Mouse (Mus musculus) intestine, postnatal 0 days (tissue): ENCODE measurements at regions not wholly inside any gene's neighbourhood (a gene's known extent, or its start where the extent isn't known, plus 50 kb on each side); places are given as distances from the start of the nearest gene placed in this dataset.

ENCODE experiments used
- ATAC-seq: fragments of 200-750 bp; cut with Nextera tagmentation; 2 replicates; pipeline ENCODE4 v1.8.0; 2017; ENCODE audit warnings: mild to moderate bottlenecking, moderate TSS enrichment, moderate library complexity
- H3K27ac ChIP-seq: fragments of 300-500 bp; sonication (generic); 2 replicates; pipeline ENCODE4 v1.5.1; 2014; ENCODE audit warnings: mild to moderate bottlenecking, low read depth, low read length, moderate library complexity
- H3K27me3 ChIP-seq: fragments of 300-500 bp; sonication (generic); replicated peaks from 2 replicates; pipeline ENCODE4 v1.6.1; 2014; ENCODE audit warnings: low read length, mixed read lengths; ENCODE audit not compliant: control insufficient read depth, insufficient read depth
- H3K36me3 ChIP-seq: fragments of 300-500 bp; sonication (generic); 2 replicates; pipeline ENCODE4 v1.6.1; 2014; ENCODE audit warnings: mild to moderate bottlenecking, moderate library complexity; ENCODE audit not compliant: control insufficient read depth, insufficient read depth
- H3K4me1 ChIP-seq: fragments of 300-500 bp; sonication (generic); replicated peaks from 2 replicates; pipeline ENCODE4 v1.6.1; 2014; ENCODE audit warnings: antibody characterized with exemption, low read length, mixed read lengths; ENCODE audit not compliant: control insufficient read depth, insufficient read depth
- H3K4me2 ChIP-seq: fragments of 300-500 bp; sonication (generic); replicated peaks from 2 replicates; pipeline ENCODE4 v1.6.1; 2014; ENCODE audit warnings: low read depth, mild to moderate bottlenecking, moderate library complexity
- H3K4me3 ChIP-seq: fragments of 300-500 bp; sonication (generic); 2 replicates; pipeline ENCODE4 v1.5.1; 2014; ENCODE audit warnings: low read depth, low read length
- H3K9ac ChIP-seq: fragments of 300-500 bp; sonication (generic); 2 replicates; pipeline ENCODE4 v1.6.1; 2014; ENCODE audit warnings: mild to moderate bottlenecking, low read depth, low read length
- H3K9me3 ChIP-seq: fragments of 300-500 bp; sonication (generic); 2 replicates; pipeline ENCODE4 v1.6.1; 2016; ENCODE audit warnings: mixed run types; ENCODE audit not compliant: control insufficient read depth
- CTCF ChIP-seq: sonication (generic); IDR thresholded peaks from 2 replicates; pipeline ENCODE4 v1.5.1; 2016; ENCODE audit warnings: low read depth, mild to moderate bottlenecking, control low read depth, antibody characterized with exemption, moderate library complexity
- WGBS: fragments of 180-500 bp; shearing (Covaris S2); extraction: QIAGEN DNeasy Blood & Tissue Kit; methylation state at CpG from one replicate; pipeline ENCODE4 v1.1.7; 2014; 5-methylcytosine and 5-hydroxymethylcytosine counted together

GRCm38 (mm10) chr10:92511769-92512168 lies 210.5 kb downstream of the Nedd1 start:
- no peak overlapping the region for H3K9ac ChIP-seq
- no peak overlapping the region for H3K27ac ChIP-seq
- no peaks in the 10 kb centered on the region for H3K9me3 ChIP-seq
- H3K4me2 ChIP-seq = no peak overlapping the region
- no peak for TF ChIP-seq CTCF
- no peaks in the 10 kb centered on the region for H3K27me3 ChIP-seq
- no peaks in the 10 kb centered on the region for H3K4me1 ChIP-seq
- no peaks in the 10 kb centered on the region for H3K36me3 ChIP-seq
- ATAC-seq = no peak
- WGBS = 72% methylated on average over 7 of the region's 7 CpGs
- H3K4me3 ChIP-seq = no peak overlapping the region

- H3K4me3 ChIP-seq = no peak overlapping the region
- no peak for TF ChIP-seq CTCF
- no peaks in the 10 kb centered on the region for H3K4me1 ChIP-seq
- no peaks in the 10 kb centered on the region for H3K9me3 ChIP-seq
- no peak overlapping the region for H3K27ac ChIP-seq
- H3K9ac ChIP-seq = no peak overlapping the region
- no peaks in the 10 kb centered on the region for H3K36me3 ChIP-seq
- no peaks in the 10 kb centered on the region for H3K27me3 ChIP-seq
- WGBS = 70% methylated on average over 2 of the region's 2 CpGs
- no peak overlapping the region for H3K4me2 ChIP-seq
- ATAC-seq = no peak
Observed at GRCm38 (mm10) chr10:92510677-92511076, 211.5 kb downstream of the Nedd1 start.

GRCm38 (mm10) chr10:92504271-92504670 lies 217.9 kb downstream of the Nedd1 start:
- no peaks in the 10 kb centered on the region for H3K9me3 ChIP-seq
- 78% methylated on average over 1 of the region's 1 CpGs for WGBS
- no peaks in the 10 kb centered on the region for H3K4me1 ChIP-seq
- no peak overlapping the region for H3K4me2 ChIP-seq
- no peak overlapping the region for H3K4me3 ChIP-seq
- TF ChIP-seq CTCF = no peak
- no peak overlapping the region for H3K27ac ChIP-seq
- ATAC-seq = no peak
- H3K9ac ChIP-seq = no peak overlapping the region
- no peaks in the 10 kb centered on the region for H3K27me3 ChIP-seq
- no peaks in the 10 kb centered on the region for H3K36me3 ChIP-seq

- Histone ChIP-seq H3K27ac (no peak overlapping the region), H3K4me1 (no peaks in the 10 kb centered on the region), H3K36me3 (no peaks in the 10 kb centered on the region), H3K9me3 (no peaks in the 10 kb centered on the region), H3K4me2 (no peak overlapping the region), H3K9ac (no peak overlapping the region), H3K4me3 (no peak overlapping the region), H3K27me3 (no peaks in the 10 kb centered on the region)
- 35% methylated on average over 1 of the region's 1 CpGs for WGBS
- ATAC-seq = no peak
- no peak for TF ChIP-seq CTCF
Observed at GRCm38 (mm10) chr10:92483592-92483991, 238.6 kb downstream of the Nedd1 start.

- H3K36me3 ChIP-seq = no peaks in the 10 kb centered on the region
- no peak overlapping the region for H3K4me3 ChIP-seq
- no peak overlapping the region for H3K4me2 ChIP-seq
- H3K4me1 ChIP-seq = no peaks in the 10 kb centered on the region
- no peak for TF ChIP-seq CTCF
- 59% methylated on average over 3 of the region's 3 CpGs for WGBS
- no peaks in the 10 kb centered on the region for H3K9me3 ChIP-seq
- ATAC-seq = no peak
- H3K9ac ChIP-seq = no peak overlapping the region
- H3K27ac ChIP-seq = no peak overlapping the region
- H3K27me3 ChIP-seq = no peaks in the 10 kb centered on the region
Observed at GRCm38 (mm10) chr10:92473282-92473681, 248.9 kb downstream of the Nedd1 start.

- WGBS = 96% methylated on average over 1 of the region's 1 CpGs
- no peaks in the 10 kb centered on the region for H3K27me3 ChIP-seq
- H3K4me3 ChIP-seq = no peak overlapping the region
- H3K9ac ChIP-seq = no peak overlapping the region
- H3K36me3 ChIP-seq = no peaks in the 10 kb centered on the region
- no peaks in the 10 kb centered on the region for H3K4me1 ChIP-seq
- no peak for ATAC-seq
- H3K27ac ChIP-seq = no peak overlapping the region
- no peak overlapping the region for H3K4me2 ChIP-seq
- H3K9me3 ChIP-seq = no peaks in the 10 kb centered on the region
- TF ChIP-seq CTCF = no peak
Observed at GRCm38 (mm10) chr10:92471111-92471510, 251.1 kb downstream of the Nedd1 start.

- ATAC-seq = no peak
- WGBS = 80% methylated on average over 1 of the region's 1 CpGs
Observed at GRCm38 (mm10) chr10:92455195-92455594, 267.0 kb downstream of the Nedd1 start.

More at GRCm38 (mm10) chr10:92455195-92455594, 267.0 kb downstream of the Nedd1 start:
- Histone ChIP-seq H3K4me1 (no peaks in the 10 kb centered on the region), H3K36me3 (no peaks in the 10 kb centered on the region), H3K4me2 (no peak overlapping the region), H3K27me3 (no peaks in the 10 kb centered on the region), H3K9me3 (no peaks in the 10 kb centered on the region), H3K4me3 (no peak overlapping the region), H3K9ac (no peak overlapping the region), H3K27ac (no peak overlapping the region)
- TF ChIP-seq CTCF = no peak
